Mouse (Mus musculus) CD4-positive naive resting alpha-beta T cell, adult 57 days (primary cell): ENCODE measurements around the gene Dnajc11. TPM values are rescaled to one million over a fixed set of nuclear protein-coding genes. Genes with fewer than 3 reads are reported as not detected.

Source experiments
- total RNA-seq: library from RNA; stranded (reverse); gene quantifications from one replicate; pipeline ENCODE4 v1.2.4, GENCODE M21; 2023

Gene Dnajc11
- 60.5 TPM for total RNA-seq

DNA sequence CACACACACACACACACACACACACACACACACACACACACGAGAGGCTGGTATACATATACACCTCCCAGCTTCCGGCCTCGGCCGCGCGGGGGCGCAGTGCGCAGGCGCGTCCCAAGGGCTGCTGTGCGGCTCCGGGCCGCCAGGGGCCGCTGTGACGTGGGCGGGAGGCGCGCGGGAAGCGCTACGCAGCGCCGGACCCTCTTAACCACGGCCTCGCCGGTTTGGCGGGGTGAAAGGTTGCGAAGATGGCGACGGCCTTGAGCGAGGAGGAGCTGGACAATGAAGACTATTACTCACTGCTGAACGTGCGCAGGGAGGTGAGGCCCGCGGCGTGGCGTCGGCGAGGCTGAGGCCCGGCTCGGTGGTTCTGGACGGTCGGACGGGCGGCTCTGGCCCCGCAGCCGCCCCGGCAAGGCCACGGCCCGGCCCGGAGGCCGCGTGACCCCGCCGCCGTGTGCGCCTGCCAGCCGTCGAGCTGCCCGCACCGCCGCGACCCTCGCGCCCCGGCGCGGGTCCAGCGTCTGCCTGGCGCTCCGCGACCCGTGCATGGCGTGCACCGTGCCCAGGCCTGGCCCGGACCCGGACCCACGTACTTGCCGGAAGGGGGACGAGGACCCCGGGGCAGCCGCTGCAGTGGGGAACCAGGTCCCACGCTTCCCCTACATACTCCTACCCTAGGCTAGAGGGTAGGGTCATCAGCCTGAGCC is at the start of gene Dnajc11:
Gene Dnajc11 (plus strand): TSS at position 187 of the 710 bp plus-strand sequence.

GRCm38 (mm10) chr4:151988342-151989109 is 55.0 kb downstream of the Dnajc11 start, which contains the start of gene Thap3:
Gene Thap3 (minus strand): TSS chr4:151988997.

DNA sequence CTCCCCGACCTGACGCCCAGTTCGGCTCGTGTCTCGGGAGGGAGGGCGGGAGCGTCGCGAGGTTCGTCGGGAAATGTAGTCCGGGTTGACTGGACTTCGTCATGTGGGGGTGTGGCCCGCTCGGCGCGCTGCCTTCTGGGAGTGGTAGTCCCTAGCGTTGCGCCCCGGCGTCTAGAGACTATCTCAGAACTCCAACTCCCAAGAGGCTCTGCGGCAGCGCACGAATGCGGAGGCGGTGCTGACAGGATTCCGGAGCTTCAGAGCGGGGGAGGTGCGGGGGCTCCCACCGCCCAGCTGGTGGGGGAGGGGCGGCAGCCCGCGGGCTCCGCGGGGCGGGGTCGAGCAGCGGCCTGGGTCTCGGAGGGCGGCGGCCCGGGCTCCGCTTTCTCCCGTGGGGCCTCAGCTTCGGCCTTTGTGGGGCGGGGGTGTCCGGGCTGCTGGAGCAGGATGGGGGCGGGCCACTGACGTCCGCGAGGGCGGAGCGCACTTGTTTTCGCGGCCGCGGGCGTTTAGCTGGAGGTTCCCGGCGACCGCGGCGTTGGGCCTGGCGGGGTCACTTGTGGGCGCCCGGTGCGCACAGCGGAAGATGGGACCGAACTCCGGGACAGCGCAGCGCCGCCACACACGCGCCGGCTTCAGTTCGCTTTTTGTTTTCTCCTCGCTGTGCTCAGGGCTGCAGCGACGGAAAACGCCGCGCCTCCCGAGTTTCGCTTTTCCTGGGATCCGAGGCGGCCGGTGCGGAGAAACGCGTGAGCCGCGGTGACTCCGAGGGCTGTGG is 62.9 kb downstream of the Dnajc11 start, which contains the start of gene Phf13:
Gene Phf13 (minus strand): TSS at position 86 of the 778 bp plus-strand sequence.

DNA sequence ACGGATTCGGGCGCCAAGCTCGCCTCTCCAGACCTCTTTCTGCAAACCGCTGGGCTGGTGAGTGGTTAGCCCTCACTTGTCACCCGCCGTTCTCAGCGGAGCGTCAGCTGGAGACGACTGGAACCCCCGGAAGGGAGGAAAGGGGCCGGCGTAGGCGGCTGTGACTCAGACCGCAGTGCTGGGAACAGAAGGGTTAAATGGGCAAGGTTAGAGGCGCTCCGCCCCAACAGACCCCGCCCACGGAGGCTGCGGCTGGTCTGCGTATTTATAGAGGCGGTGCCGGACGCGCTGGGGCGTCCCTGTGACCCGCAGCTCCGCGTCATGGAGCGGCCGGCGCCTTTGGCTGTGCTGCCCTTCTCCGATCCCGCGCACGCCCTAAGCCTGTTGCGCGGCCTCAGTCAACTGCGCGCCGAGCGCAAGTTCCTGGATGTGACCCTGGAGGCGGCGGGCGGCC is 75.2 kb downstream of the Dnajc11 start, which contains the start of gene Klhl21:
Gene Klhl21 (plus strand): TSS at position 182 of the 454 bp plus-strand sequence.

GRCm38 (mm10) chr4:152027524-152027923 is 94.0 kb downstream of the Dnajc11 start, which contains the start of gene Zbtb48:
Gene Zbtb48 (minus strand): TSS chr4:152027671.

Other genes starting within 250 kb of the Dnajc11 start
- 41.6 TPM for gene Camta1, start 71.8 kb upstream of the Dnajc11 start, total RNA-seq
- gene Thap3, start 55.3 kb downstream of the Dnajc11 start, total RNA-seq, result 50.4 TPM
- 13.1 TPM for gene Phf13, start 62.6 kb downstream of the Dnajc11 start, total RNA-seq
- 29.4 TPM for gene Klhl21, start 75.1 kb downstream of the Dnajc11 start, total RNA-seq
- gene Zbtb48, start 94.0 kb downstream of the Dnajc11 start, total RNA-seq, result 16.8 TPM
- 0.21 TPM for gene Tas1r1, start 104.9 kb downstream of the Dnajc11 start, total RNA-seq
- 42.5 TPM for gene Nol9, start 105.6 kb downstream of the Dnajc11 start, total RNA-seq
- 2.4 TPM for gene Plekhg5, start 138.8 kb downstream of the Dnajc11 start, total RNA-seq
- gene Tnfrsf25, start 182.2 kb downstream of the Dnajc11 start, total RNA-seq, result 45.9 TPM
- 2.6 TPM for gene Espn, start 218.7 kb downstream of the Dnajc11 start, total RNA-seq
- gene Hes2, start 225.2 kb downstream of the Dnajc11 start, total RNA-seq, result not detected
- gene Acot7, start 244.4 kb downstream of the Dnajc11 start, total RNA-seq, result 8.2 TPM